Mouse (Mus musculus): ENCODE measurements around the gene Metap1.

GRCm38 (mm10) chr3:138410211-138410610 lies 79.1 kb downstream of the Metap1 start:
- TF ChIP-seq CTCF (IDR thresholded peaks at IDR 0.05; ENCODE audit: insufficient read depth, low read depth, low read length) (no peak), POLR2A (IDR thresholded peaks at IDR 0.05; ENCODE audit: insufficient read depth, low read depth, low read length) (no peak)
